Mouse (Mus musculus): ENCODE data around the gene Cfap97d2. TPM values are rescaled to one million over a fixed set of nuclear protein-coding genes. Genes with fewer than 3 reads are reported as not detected.
A peak's percentile ranks its signal among the peaks of the same experiment; 100 is the strongest.

The Cfap97d2 gene
- polyA plus RNA-seq, 1 experiment = not detected

GRCm38 (mm10) chr8:13671246-13672003, 34.3 kb upstream of the Cfap97d2 start:
- WGBS = 82% methylated on average over 10 of the region's 10 CpGs
- TF ChIP-seq CTCF (IDR thresholded peaks at IDR 0.05; ENCODE audit: insufficient read depth, low read depth, low read length) (no peak), POLR2A (IDR thresholded peaks at IDR 0.05; ENCODE audit: insufficient read depth, low read depth, low read length) (no peak)
- no peak overlapping the region for H3K4me3 ChIP-seq (ENCODE audit: insufficient read depth, low read depth, low read length)
- no peak overlapping the region for H3K27ac ChIP-seq (ENCODE audit: insufficient read depth, low read depth, low read length)
- peaks cover 57% of the 10 kb centered on the region for H3K4me1 ChIP-seq (ENCODE audit: control insufficient read depth, insufficient read depth, low read length)

GRCm38 (mm10) chr8:13673215-13673614, 32.5 kb upstream of the Cfap97d2 start:
- H3K4me3 ChIP-seq (ENCODE audit: insufficient read depth, low read depth, low read length) = peak overlapping the region; percentile 42
- no peak for TF ChIP-seq POLR2A (IDR thresholded peaks at IDR 0.05; ENCODE audit: insufficient read depth, low read depth, low read length)

GRCm38 (mm10) chr8:13674294-13675010, 31.2 kb upstream of the Cfap97d2 start:
- 13% methylated on average over 12 of the region's 12 CpGs for WGBS
- Histone ChIP-seq H3K27ac (ENCODE audit: insufficient read depth, low read depth, low read length) (peak overlapping the region; percentile 90), H3K4me1 (ENCODE audit: control insufficient read depth, insufficient read depth, low read length) (peaks cover 36% of the 10 kb centered on the region), H3K4me3 (ENCODE audit: insufficient read depth, low read depth, low read length) (peak overlapping the region; percentile 92)
- TF ChIP-seq CTCF (IDR thresholded peaks at IDR 0.05; ENCODE audit: insufficient read depth, low read depth, low read length) (no peak), POLR2A (IDR thresholded peaks at IDR 0.05; ENCODE audit: insufficient read depth, low read depth, low read length) (no peak)

More at GRCm38 (mm10) chr8:13673215-13673614, 32.5 kb upstream of the Cfap97d2 start:
- peak overlapping the region; percentile 93 for H3K27ac ChIP-seq (ENCODE audit: insufficient read depth, low read depth, low read length)
- peaks cover 47% of the 10 kb centered on the region for H3K4me1 ChIP-seq (ENCODE audit: control insufficient read depth, insufficient read depth, low read length)
- WGBS = 33% methylated on average over 4 of the region's 4 CpGs

GRCm38 (mm10) chr8:13675121-13675520, 30.6 kb upstream of the Cfap97d2 start:
- Histone ChIP-seq H3K27ac (ENCODE audit: insufficient read depth, low read depth, low read length) (peak overlapping the region; percentile 90), H3K4me1 (ENCODE audit: control insufficient read depth, insufficient read depth, low read length) (peaks cover 29% of the 10 kb centered on the region), H3K4me3 (ENCODE audit: insufficient read depth, low read depth, low read length) (peak overlapping the region; percentile 92)
- 37% methylated on average over 4 of the region's 4 CpGs for WGBS
- TF ChIP-seq POLR2A (IDR thresholded peaks at IDR 0.05; ENCODE audit: insufficient read depth, low read depth, low read length) (no peak), CTCF (IDR thresholded peaks at IDR 0.05; ENCODE audit: insufficient read depth, low read depth, low read length) (no peak)

- H3K4me1 ChIP-seq (ENCODE audit: control insufficient read depth, insufficient read depth, low read length) = peaks cover 25% of the 10 kb centered on the region
- H3K4me3 ChIP-seq (ENCODE audit: insufficient read depth, low read depth, low read length) = peak overlapping the region; percentile 92
- 10% methylated on average over 8 of the region's 8 CpGs for WGBS
- no peak for TF ChIP-seq CTCF (IDR thresholded peaks at IDR 0.05; ENCODE audit: insufficient read depth, low read depth, low read length)
- TF ChIP-seq POLR2A (IDR thresholded peaks at IDR 0.05; ENCODE audit: insufficient read depth, low read depth, low read length) = no peak
- H3K27ac ChIP-seq (ENCODE audit: insufficient read depth, low read depth, low read length) = peak overlapping the region; percentile 90
Measured at GRCm38 (mm10) chr8:13675524-13675923, 30.2 kb upstream of the Cfap97d2 start.

- Histone ChIP-seq H3K4me1 (ENCODE audit: control insufficient read depth, insufficient read depth, low read length) (peaks cover 18% of the 10 kb centered on the region), H3K27ac (ENCODE audit: insufficient read depth, low read depth, low read length) (peak overlapping the region; percentile 90), H3K4me3 (ENCODE audit: insufficient read depth, low read depth, low read length) (peak overlapping the region; percentile 92)
- TF ChIP-seq CTCF (IDR thresholded peaks at IDR 0.05; ENCODE audit: insufficient read depth, low read depth, low read length) (no peak), POLR2A (IDR thresholded peaks at IDR 0.05; ENCODE audit: insufficient read depth, low read depth, low read length) (no peak)
- WGBS = under 1% methylated on average over 12 of the region's 12 CpGs
Measured at GRCm38 (mm10) chr8:13676302-13676700, 29.4 kb upstream of the Cfap97d2 start.

GRCm38 (mm10) chr8:13676701-13677412, 28.8 kb upstream of the Cfap97d2 start:
- TF ChIP-seq CTCF (IDR thresholded peaks at IDR 0.05; ENCODE audit: insufficient read depth, low read depth, low read length) (no peak), POLR2A (IDR thresholded peaks at IDR 0.05; ENCODE audit: insufficient read depth, low read depth, low read length) (no peak)
- Histone ChIP-seq H3K27ac (ENCODE audit: insufficient read depth, low read depth, low read length) (peak overlapping the region; percentile 90), H3K4me1 (ENCODE audit: control insufficient read depth, insufficient read depth, low read length) (peaks cover 17% of the 10 kb centered on the region), H3K4me3 (ENCODE audit: insufficient read depth, low read depth, low read length) (peak overlapping the region; percentile 92)
- under 1% methylated on average over 47 of the region's 47 CpGs for WGBS

- peak within 1 kb of the TSS; percentile 92 for H3K4me3 ChIP-seq (ENCODE audit: insufficient read depth, low read depth, low read length)
- whole genome bisulfite sequencing = 0% methylated on average over 42 of the region's 42 CpGs
- TF ChIP-seq CTCF (IDR thresholded peaks at IDR 0.05; ENCODE audit: insufficient read depth, low read depth, low read length) (no peak), POLR2A (IDR thresholded peaks at IDR 0.05; ENCODE audit: insufficient read depth, low read depth, low read length) (peak; percentile 96)
Measured at GRCm38 (mm10) chr8:13677413-13677883, 28.2 kb upstream of the Cfap97d2 start, which contains the start of gene Rasa3. Gene Rasa3 (minus strand): TSS chr8:13677603.

More at GRCm38 (mm10) chr8:13677413-13677883, 28.2 kb upstream of the Cfap97d2 start, which contains the start of gene Rasa3:
- Histone ChIP-seq H3K27ac (ENCODE audit: insufficient read depth, low read depth, low read length) (peak within 1 kb of the TSS; percentile 90), H3K4me1 (ENCODE audit: control insufficient read depth, insufficient read depth, low read length) (peaks cover 14% of the 10 kb centered on the region)

All from olfactory bulb, adult 2 months (tissue).